9 mouse cellular contexts compared by ENCODE assay signal in genomic region chr17:34947606-34948005, GRCm38 (mm10). TPM values are rescaled to one million over a fixed set of nuclear protein-coding genes. Genes with fewer than 3 reads are reported as not detected.
DNase-seq lines count a peak whose midpoint lies in the region; ATAC-seq and TF ChIP-seq lines count a peak whose summit lies in the region.
"Had no signal": no experiment of that assay in that cellular context is flagged by ENCODE, and none has a peak within 500 bp of the region (broad histone marks: within the 10 kb centered on the region; RNA-seq: fewer than 3 reads in every experiment).

No protein-coding gene starts in this region.

- H3K4me3 ChIP-seq in hindbrain, embryonic 11.5 days (ENCODE audit: low read depth, low read length) = no peak overlapping the region
- H3K4me3 ChIP-seq in hindbrain, embryonic 13.5 days = no peak overlapping the region
- H3K4me3 ChIP-seq: limb, embryonic 13.5 days had no signal

- peak; percentile 59 for DNase-seq in hindbrain, embryonic 11.5 days (ENCODE audit: low spot score)
- DNase-seq in A20 (ENCODE audit: low read depth, low spot score) (peak; percentile 47), Patski (ENCODE audit: low read depth, low spot score) (no peak)
- DNase-seq in kidney, postnatal 14 days = peak; percentile 67
- DNase-seq in frontal cortex, postnatal 14 days (ENCODE audit: low spot score in 2 of 2) = no peak
- DNase-seq in urinary bladder, adult 2 months (ENCODE audit: low spot score) = no peak

- peak; percentile 82 for TF ChIP-seq CTCF in Patski (IDR thresholded peaks at IDR 0.05)

- H3K4me2 ChIP-seq in hindbrain, embryonic 11.5 days (replicated peaks; ENCODE audit: low read depth, low read length) = no peak overlapping the region
- no peak overlapping the region for H3K4me2 ChIP-seq in hindbrain, embryonic 13.5 days
- H3K4me2 ChIP-seq: limb, embryonic 13.5 days had no signal

- no peaks in the 10 kb centered on the region for H3K27me3 ChIP-seq in hindbrain, embryonic 11.5 days (ENCODE audit: control insufficient read depth, insufficient read depth, low read length)
- no peaks in the 10 kb centered on the region for H3K27me3 ChIP-seq in hindbrain, embryonic 13.5 days
- no peaks in the 10 kb centered on the region for H3K27me3 ChIP-seq in Patski
- H3K27me3 ChIP-seq: limb, embryonic 13.5 days had no signal

- H3K36me3 ChIP-seq in hindbrain, embryonic 11.5 days (ENCODE audit: control insufficient read depth, insufficient read depth, low read length) = peaks cover 12% of the 10 kb centered on the region
- peaks cover 23% of the 10 kb centered on the region for H3K36me3 ChIP-seq in hindbrain, embryonic 13.5 days

- in situ Hi-C loops in Patski (cut with MboI; ENCODE audit: low pct_unique_long_range_greater_than_20kb) = loop anchor here (5.0 kb wide), 1 partner anchor 35 kb away; the partner anchor contains the start of gene Slc44a4

- no peak overlapping the region for H3K27ac ChIP-seq in hindbrain, embryonic 11.5 days (ENCODE audit: low read depth, low read length)
- no peak overlapping the region for H3K27ac ChIP-seq in hindbrain, embryonic 13.5 days
- H3K27ac ChIP-seq: limb, embryonic 13.5 days had no signal

- CTCF ChIA-PET in Patski (lab: Charles Lee) = interaction anchor here (1.0 to 1.5 kb wide), 2 partner anchors 91 to 157 kb away, joined by 3 to 4 read pairs; no protein-coding TSS in a partner anchor

- no peaks in the 10 kb centered on the region for H3K9me3 ChIP-seq in hindbrain, embryonic 11.5 days (ENCODE audit: control insufficient read depth, low read length)
- no peaks in the 10 kb centered on the region for H3K9me3 ChIP-seq in hindbrain, embryonic 13.5 days
- H3K9me3 ChIP-seq: limb, embryonic 13.5 days had no signal

- WGBS in hindbrain, embryonic 11.5 days = 34% methylated on average over 8 of the region's 8 CpGs
- 28% methylated on average over 8 of the region's 8 CpGs for WGBS in hindbrain, embryonic 13.5 days

- POLR2A ChIA-PET in Patski (lab: Charles Lee) = interaction anchor here (1.0 kb wide), 1 partner anchor 17 kb away, joined by 4 read pairs; the partner anchor contains the start of gene Neu1

- 0 out of 2 replicates have a peak, but pooled peaks cover 6% of the 10 kb centered on the region for H3K4me1 ChIP-seq in hindbrain, embryonic 11.5 days (replicated peaks; ENCODE audit: control insufficient read depth, insufficient read depth, low read length)
- peaks cover 16% of the 10 kb centered on the region for H3K4me1 ChIP-seq in hindbrain, embryonic 13.5 days (replicated peaks)

- no peak for ATAC-seq in hindbrain, embryonic 11.5 days (ENCODE audit: low FRiP score)
- ATAC-seq in hindbrain, embryonic 13.5 days (ENCODE audit: low FRiP score) = no peak
- no peak for ATAC-seq in Patski
- no peak for ATAC-seq in activated CD4-positive, CD25-positive, alpha-beta regulatory T cell, adult 4 months

- no peak overlapping the region for H3K9ac ChIP-seq in hindbrain, embryonic 11.5 days (ENCODE audit: low read depth, low read length)
- H3K9ac ChIP-seq in hindbrain, embryonic 13.5 days = no peak overlapping the region
- H3K9ac ChIP-seq: limb, embryonic 13.5 days had no signal

RNA-seq across cellular contexts. Expression of gene Hspa1b, which starts 11.4 kb away (rescaled TPM):
- polyA plus RNA-seq in hindbrain, embryonic 11.5 days (2014; fragmentation: Nextera tagmentation; extraction: Ambion mirVana) = 0.15 TPM in 1 of 2 replicates, not detected in the other
- 0.26 and 0.32 TPM in 2 replicates for polyA plus RNA-seq in hindbrain, embryonic 13.5 days (2015; fragmentation: Nextera tagmentation; extraction: Ambion mirVana)
- 47.3 TPM for polyA plus RNA-seq in Patski (2021)
- 1 to 10 TPM in 1 of 2 experiments, not detected in 1; 7.0 TPM for polyA plus RNA-seq in activated CD4-positive, CD25-positive, alpha-beta regulatory T cell, adult 4 months (2017; shearing (Covaris generic))
- 100 and 116 TPM in 2 replicates for polyA plus RNA-seq in urinary bladder, adult 2 months (2012; rRNA removed)

RNA-seq across cellular contexts. Expression of gene Neu1, which starts 16.6 kb away (rescaled TPM):
- polyA plus RNA-seq in hindbrain, embryonic 11.5 days (2014; fragmentation: Nextera tagmentation; extraction: Ambion mirVana) = 12.9 and 14.5 TPM in 2 replicates
- polyA plus RNA-seq in hindbrain, embryonic 13.5 days (2015; fragmentation: Nextera tagmentation; extraction: Ambion mirVana) = 30.6 and 31.5 TPM in 2 replicates
- 75.4 TPM for polyA plus RNA-seq in Patski (2021)
- 10 to 100 TPM; 18.6 to 19.9 TPM for polyA plus RNA-seq in activated CD4-positive, CD25-positive, alpha-beta regulatory T cell, adult 4 months (2017; shearing (Covaris generic))
- polyA plus RNA-seq in urinary bladder, adult 2 months (2012; rRNA removed) = 27.9 and 32.0 TPM in 2 replicates

RNA-seq across cellular contexts. Expression of gene Gm20481, which starts 22.1 kb away (rescaled TPM):
- polyA plus RNA-seq in hindbrain, embryonic 11.5 days (2014; fragmentation: Nextera tagmentation; extraction: Ambion mirVana) = 0.49 TPM in 1 of 2 replicates, not detected in the other
- not detected in 2 replicates for polyA plus RNA-seq in hindbrain, embryonic 13.5 days (2015; fragmentation: Nextera tagmentation; extraction: Ambion mirVana)
- polyA plus RNA-seq in Patski (2021) = 1.2 TPM
- polyA plus RNA-seq in activated CD4-positive, CD25-positive, alpha-beta regulatory T cell, adult 4 months (2017; shearing (Covaris generic)) = not detected
- polyA plus RNA-seq in urinary bladder, adult 2 months (2012; rRNA removed) = not detected in 2 replicates
- polyA plus RNA-seq: limb, embryonic 13.5 days had no signal

RNA-seq across cellular contexts. Expression of gene Hspa1a, which starts 24.4 kb away (rescaled TPM):
- 0.93 and 1.4 TPM in 2 replicates for polyA plus RNA-seq in hindbrain, embryonic 11.5 days (2014; fragmentation: Nextera tagmentation; extraction: Ambion mirVana)
- 4.0 and 4.6 TPM in 2 replicates for polyA plus RNA-seq in hindbrain, embryonic 13.5 days (2015; fragmentation: Nextera tagmentation; extraction: Ambion mirVana)
- 9.2 TPM for polyA plus RNA-seq in Patski (2021)
- 1 to 10 TPM in 1 of 2 experiments, under 1 TPM in 1; 0.17 to 5.1 TPM for polyA plus RNA-seq in activated CD4-positive, CD25-positive, alpha-beta regulatory T cell, adult 4 months (2017; shearing (Covaris generic))
- 52.7 and 54.4 TPM in 2 replicates for polyA plus RNA-seq in urinary bladder, adult 2 months (2012; rRNA removed)

RNA-seq across cellular contexts. Expression of gene Hspa1l, which starts 24.9 kb away (rescaled TPM):
- 0.93 and 1.2 TPM in 2 replicates for polyA plus RNA-seq in hindbrain, embryonic 11.5 days (2014; fragmentation: Nextera tagmentation; extraction: Ambion mirVana)
- polyA plus RNA-seq in hindbrain, embryonic 13.5 days (2015; fragmentation: Nextera tagmentation; extraction: Ambion mirVana) = 0.85 and 1.1 TPM in 2 replicates
- 1.9 TPM for polyA plus RNA-seq in Patski (2021)
- polyA plus RNA-seq in activated CD4-positive, CD25-positive, alpha-beta regulatory T cell, adult 4 months (2017; shearing (Covaris generic)) = under 1 TPM in 1 of 2 experiments, not detected in 1; 0.46 TPM
- 0.47 and 0.54 TPM in 2 replicates for polyA plus RNA-seq in urinary bladder, adult 2 months (2012; rRNA removed)

Comparison
In these comparisons a context has a peak if more than half of its experiments do, and no peak if none do; other contexts are left out.
1. DNase-seq: peak in hindbrain, embryonic 11.5 days (single experiment), A20 (single experiment) and kidney, postnatal 14 days (single experiment); none in Patski (single experiment), frontal cortex, postnatal 14 days (0 of 2) and urinary bladder, adult 2 months (single experiment).